Mouse (Mus musculus) lung, embryonic 16.5 days (tissue): ENCODE measurements around the gene Rexo5. TPM values are rescaled to one million over a fixed set of nuclear protein-coding genes. Genes with fewer than 3 reads are reported as not detected.

ENCODE experiments used
- ATAC-seq: fragments of 200-750 bp; cut with Nextera tagmentation; 2 replicates; pipeline ENCODE4 v1.8.0; 2017; ENCODE audit warnings: low read depth, mild to moderate bottlenecking, moderate library complexity
- H3K27ac ChIP-seq: fragments of 300-500 bp; sonication (generic); 2 replicates; pipeline ENCODE4 v1.5.1; 2014; ENCODE audit warnings: mild to moderate bottlenecking, control low read depth, low read length
- H3K27me3 ChIP-seq: fragments of 300-500 bp; sonication (generic); 2 replicates; pipeline ENCODE4 v1.6.1; 2014; ENCODE audit warnings: low read depth, low read length, mixed read lengths; ENCODE audit not compliant: control insufficient read depth, insufficient read depth
- H3K36me3 ChIP-seq: fragments of 300-500 bp; sonication (generic); 2 replicates; pipeline ENCODE4 v1.6.1; 2014; ENCODE audit warnings: low read length; ENCODE audit not compliant: control insufficient read depth, insufficient read depth
- H3K4me1 ChIP-seq: fragments of 300-500 bp; sonication (generic); replicated peaks from 2 replicates; pipeline ENCODE4 v1.6.1; 2014; ENCODE audit warnings: low read length, mixed read lengths; ENCODE audit not compliant: control insufficient read depth, insufficient read depth
- H3K4me2 ChIP-seq: fragments of 300-500 bp; sonication (generic); 2 replicates; pipeline ENCODE4 v1.6.1; 2014; ENCODE audit warnings: low read depth, low read length, control low read depth
- H3K4me3 ChIP-seq: fragments of 300-500 bp; sonication (generic); 2 replicates; pipeline ENCODE4 v1.5.1; 2014; ENCODE audit warnings: mild to moderate bottlenecking, low read length, control low read depth
- H3K9ac ChIP-seq: fragments of 300-500 bp; sonication (generic); 2 replicates; pipeline ENCODE4 v1.6.1; 2014; ENCODE audit warnings: low read length, control low read depth
- H3K9me3 ChIP-seq: fragments of 300-500 bp; sonication (generic); 2 replicates; pipeline ENCODE4 v1.6.1; 2016; ENCODE audit warnings: low read length; ENCODE audit not compliant: control insufficient read depth
- WGBS: fragments of 180-500 bp; shearing (Covaris S2); extraction: QIAGEN DNeasy Blood & Tissue Kit; methylation state at CpG from one replicate; pipeline ENCODE4 v1.1.7; 2014; 5-methylcytosine and 5-hydroxymethylcytosine counted together
- polyA plus RNA-seq: library from polyadenylated mRNA; unstranded; fragments of >200 nt; fragmentation: Nextera tagmentation; extraction: Ambion mirVana; gene quantifications from 2 replicates; pipeline ENCODE4 v1.2.1, GENCODE M21; 2015

Gene Rexo5
- polyA plus RNA-seq, 1 experiment from 2014 or later, result 26.2 TPM

GRCm38 (mm10) chr7:119766996-119767395, 26.8 kb upstream of the Rexo5 start:
- H3K4me3 ChIP-seq, result no peak overlapping the region
- WGBS, result 76% methylated on average over 6 of the region's 6 CpGs
- H3K4me2 ChIP-seq, result no peak overlapping the region
- H3K36me3 ChIP-seq, result no peaks in the 10 kb centered on the region
- no peak overlapping the region for H3K9ac ChIP-seq
- no peaks in the 10 kb centered on the region for H3K27me3 ChIP-seq
- no peaks in the 10 kb centered on the region for H3K9me3 ChIP-seq
- ATAC-seq, result no peak
- no peak overlapping the region for H3K27ac ChIP-seq
- H3K4me1 ChIP-seq, result no peaks in the 10 kb centered on the region

- Histone ChIP-seq H3K36me3 (no peaks in the 10 kb centered on the region), H3K27ac (no peak overlapping the region), H3K4me3 (no peak overlapping the region), H3K27me3 (no peaks in the 10 kb centered on the region), H3K9me3 (no peaks in the 10 kb centered on the region), H3K4me1 (no peaks in the 10 kb centered on the region), H3K9ac (no peak overlapping the region), H3K4me2 (no peak overlapping the region)
- 85% methylated on average over 8 of the region's 8 CpGs for WGBS
- no peak for ATAC-seq
Measured at GRCm38 (mm10) chr7:119769895-119770294, 23.9 kb upstream of the Rexo5 start.

DNA sequence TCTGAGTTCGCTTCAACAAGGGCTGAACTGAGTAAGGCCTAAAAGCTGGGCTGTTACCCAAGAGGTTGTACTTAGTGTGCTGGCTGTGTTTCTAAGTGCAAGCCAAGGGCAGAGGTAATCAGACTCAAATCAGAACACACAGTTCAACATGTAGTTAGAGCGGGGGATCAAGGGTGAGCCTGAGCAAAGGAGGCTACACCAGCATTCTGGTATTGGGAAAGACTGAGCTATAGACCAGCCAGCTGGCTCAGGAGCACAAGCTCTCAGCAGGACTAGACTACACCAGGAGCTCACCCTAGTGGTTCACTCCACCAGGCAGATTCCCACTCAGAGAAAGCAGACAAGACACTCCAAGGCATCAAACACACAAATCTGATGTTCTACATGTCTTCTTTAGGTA, 10.4 kb upstream of the Rexo5 start:
- Histone ChIP-seq H3K36me3 (peaks cover 26% of the 10 kb centered on the region), H3K4me2 (no peak overlapping the region), H3K4me1 (no peaks in the 10 kb centered on the region), H3K4me3 (no peak overlapping the region), H3K9me3 (no peaks in the 10 kb centered on the region), H3K9ac (no peak overlapping the region), H3K27ac (no peak overlapping the region), H3K27me3 (no peaks in the 10 kb centered on the region)
- 97% methylated on average over 2 of the region's 2 CpGs for WGBS
- ATAC-seq, result no peak

GRCm38 (mm10) chr7:119784908-119785307, 8.9 kb upstream of the Rexo5 start:
- Histone ChIP-seq H3K9me3 (no peaks in the 10 kb centered on the region), H3K27ac (no peak overlapping the region)
- WGBS, result 85% methylated on average over 5 of the region's 5 CpGs

GRCm38 (mm10) chr7:119789024-119789423, 4.8 kb upstream of the Rexo5 start:
- H3K27me3 ChIP-seq, result no peaks in the 10 kb centered on the region
- H3K27ac ChIP-seq, result no peak overlapping the region
- no peak overlapping the region for H3K9ac ChIP-seq
- ATAC-seq, result no peak
- H3K4me2 ChIP-seq, result no peak overlapping the region
- no peak overlapping the region for H3K4me3 ChIP-seq
- peaks cover 2% of the 10 kb centered on the region; the same call in 1 of the 2 replicates for H3K4me1 ChIP-seq
- WGBS, result 89% methylated on average over 3 of the region's 3 CpGs
- peaks cover 27% of the 10 kb centered on the region for H3K36me3 ChIP-seq
- no peaks in the 10 kb centered on the region for H3K9me3 ChIP-seq

More at GRCm38 (mm10) chr7:119784908-119785307, 8.9 kb upstream of the Rexo5 start:
- peaks cover 30% of the 10 kb centered on the region for H3K36me3 ChIP-seq
- no peaks in the 10 kb centered on the region for H3K27me3 ChIP-seq
- no peaks in the 10 kb centered on the region for H3K4me1 ChIP-seq
- ATAC-seq, result no peak
- H3K4me2 ChIP-seq, result no peak overlapping the region
- no peak overlapping the region for H3K4me3 ChIP-seq
- H3K9ac ChIP-seq, result no peak overlapping the region

- peak overlapping the region; percentile 85 for H3K4me2 ChIP-seq
- H3K4me3 ChIP-seq, result peak overlapping the region; percentile 70
- peak overlapping the region; percentile 77 for H3K9ac ChIP-seq
- H3K9me3 ChIP-seq, result no peaks in the 10 kb centered on the region
- 0% methylated on average over 21 of the region's 21 CpGs for WGBS
- H3K36me3 ChIP-seq, result peaks cover 2% of the 10 kb centered on the region; the same call in 1 of the 2 replicates
- peak overlapping the region; percentile 75 for H3K27ac ChIP-seq
- H3K4me1 ChIP-seq, result peaks cover 2% of the 10 kb centered on the region
- peak; percentile 78 for ATAC-seq
- H3K27me3 ChIP-seq, result no peaks in the 10 kb centered on the region
Measured at GRCm38 (mm10) chr7:119794251-119794638, 439 bp downstream of the Rexo5 start.

GRCm38 (mm10) chr7:119795311-119795710, 1.5 kb downstream of the Rexo5 start:
- H3K9me3 ChIP-seq, result no peaks in the 10 kb centered on the region
- H3K27ac ChIP-seq, result no peak overlapping the region
- peak overlapping the region; percentile 45; the same call in 1 of the 2 replicates for H3K9ac ChIP-seq
- H3K4me3 ChIP-seq, result peak overlapping the region; percentile 38
- peaks cover 2% of the 10 kb centered on the region for H3K4me1 ChIP-seq
- no peaks in the 10 kb centered on the region for H3K27me3 ChIP-seq
- peak overlapping the region; percentile 49 for H3K4me2 ChIP-seq
- ATAC-seq, result no peak
- H3K36me3 ChIP-seq, result no peaks in the 10 kb centered on the region

GRCm38 (mm10) chr7:119800488-119800887, 6.7 kb downstream of the Rexo5 start:
- H3K27me3 ChIP-seq, result no peaks in the 10 kb centered on the region
- no peak for ATAC-seq
- WGBS, result 96% methylated on average over 3 of the region's 3 CpGs
- no peaks in the 10 kb centered on the region for H3K9me3 ChIP-seq
- H3K36me3 ChIP-seq, result peaks cover 1% of the 10 kb centered on the region; the same call in 1 of the 2 replicates
- H3K27ac ChIP-seq, result no peak overlapping the region
- H3K9ac ChIP-seq, result no peak overlapping the region
- H3K4me1 ChIP-seq, result no peaks in the 10 kb centered on the region
- H3K4me2 ChIP-seq, result no peak overlapping the region
- no peak overlapping the region for H3K4me3 ChIP-seq

DNA sequence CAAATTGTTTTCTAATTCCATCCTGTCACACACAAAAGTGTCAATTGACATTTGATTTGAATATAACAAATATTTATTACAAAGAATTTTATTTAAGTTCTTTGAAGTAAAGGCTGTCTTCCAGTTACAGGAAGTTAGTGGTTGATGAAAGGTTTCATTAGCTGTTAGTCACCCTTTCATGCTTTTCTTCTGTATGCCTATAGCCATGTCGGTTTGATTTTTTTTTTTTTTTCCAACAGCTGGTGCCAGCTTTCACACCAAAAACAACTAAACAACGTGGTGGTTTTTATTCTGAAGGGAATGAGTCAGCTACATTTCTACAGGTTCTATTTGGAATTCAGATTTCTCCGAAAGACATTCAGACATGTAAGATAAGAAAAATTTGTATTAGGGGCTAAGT, 7.2 kb downstream of the Rexo5 start:
- no peak overlapping the region for H3K4me2 ChIP-seq
- WGBS, result 75% methylated on average over 3 of the region's 3 CpGs
- H3K27me3 ChIP-seq, result no peaks in the 10 kb centered on the region
- no peak overlapping the region for H3K27ac ChIP-seq
- no peaks in the 10 kb centered on the region for H3K9me3 ChIP-seq
- peaks cover 2% of the 10 kb centered on the region; the same call in 1 of the 2 replicates for H3K36me3 ChIP-seq
- H3K4me3 ChIP-seq, result no peak overlapping the region
- ATAC-seq, result no peak
- H3K9ac ChIP-seq, result no peak overlapping the region
- H3K4me1 ChIP-seq, result no peaks in the 10 kb centered on the region

DNA sequence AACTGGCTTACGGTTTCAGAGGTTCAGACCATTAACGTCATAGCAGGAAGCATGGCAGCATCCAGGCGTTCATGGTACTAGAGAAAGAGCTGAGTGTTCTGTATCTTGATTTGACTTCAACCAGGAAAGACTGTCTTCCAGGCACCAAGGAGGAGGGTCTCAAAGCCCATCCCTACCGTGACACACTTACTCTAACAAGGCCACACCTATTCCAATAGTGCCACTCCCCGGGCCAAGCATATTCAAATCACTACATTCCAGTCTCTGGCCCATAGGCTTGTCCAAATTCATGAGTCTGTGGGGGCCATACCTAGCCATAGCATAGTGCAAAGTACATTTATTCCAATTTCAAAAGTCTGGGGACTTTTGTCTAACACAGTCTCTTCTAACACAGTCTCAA, 13.6 kb downstream of the Rexo5 start:
- Histone ChIP-seq H3K27me3 (no peaks in the 10 kb centered on the region), H3K4me3 (no peak overlapping the region), H3K9ac (no peak overlapping the region), H3K4me1 (no peaks in the 10 kb centered on the region), H3K27ac (no peak overlapping the region), H3K9me3 (no peaks in the 10 kb centered on the region), H3K36me3 (peaks cover 9% of the 10 kb centered on the region), H3K4me2 (no peak overlapping the region)
- ATAC-seq, result no peak
- whole genome bisulfite sequencing, result 89% methylated on average over 5 of the region's 5 CpGs
